Mouse (Mus musculus) G1E-ER4 (cell line): ENCODE data around the gene Smyd3. TPM values are rescaled to one million over a fixed set of nuclear protein-coding genes. Genes with fewer than 3 reads are reported as not detected.

ENCODE experiments used
- GATA1 ChIP-seq: IDR thresholded peaks from one replicate; pipeline ENCODE4 v1.8.0; 2012; ENCODE audit warnings: low read length, inconsistent platforms
- polyA plus RNA-seq: library from polyadenylated mRNA; stranded (reverse); fragments of >175 nt; gene quantifications from 2 replicates; pipeline ENCODE4 v1.2.3, GENCODE M21; 2012

Smyd3 gene
- polyA plus RNA-seq, 1 experiment: 4.1 TPM

GRCm38 (mm10) chr1:178912936-178913716, 604.7 kb downstream of the Smyd3 start:
- TF ChIP-seq GATA1: no peak

GRCm38 (mm10) chr1:178910951-178911350, 606.9 kb downstream of the Smyd3 start:
- no peak for TF ChIP-seq GATA1

Other genes with a start within 250 kb of the Smyd3 start
- gene Tfb2m, start 28.2 kb upstream of the Smyd3 start, polyA plus RNA-seq: 8.3 and 9.4 TPM in 2 replicates
- gene Cnst, start 28.3 kb upstream of the Smyd3 start, polyA plus RNA-seq: 15.5 and 17.2 TPM in 2 replicates
- 7.0 and 9.1 TPM in 2 replicates for gene Sccpdh, start 150.2 kb upstream of the Smyd3 start, polyA plus RNA-seq
- not detected in 2 replicates for gene Kif28, start 227.2 kb upstream of the Smyd3 start, polyA plus RNA-seq